Mouse (Mus musculus) layer of hippocampus, adult 18-20 months (tissue): ENCODE data around the gene Lgi2. TPM values are rescaled to one million over a fixed set of nuclear protein-coding genes. Genes with fewer than 3 reads are reported as not detected.

Experiments used
- DNase-seq, 2 experiments: peaks; one replicate each; pipeline ENCODE4 v3.0.0; 2022; ENCODE audit warnings: low spot score in 2 of 2
- total RNA-seq, 2 experiments: library from RNA; stranded (reverse); gene quantifications; 2 replicates each; pipeline ENCODE4 v1.2.3; 2021

The Lgi2 gene
- total RNA-seq, 2 experiments from 2014 or later: 20.8 to 24.3 TPM

DNA sequence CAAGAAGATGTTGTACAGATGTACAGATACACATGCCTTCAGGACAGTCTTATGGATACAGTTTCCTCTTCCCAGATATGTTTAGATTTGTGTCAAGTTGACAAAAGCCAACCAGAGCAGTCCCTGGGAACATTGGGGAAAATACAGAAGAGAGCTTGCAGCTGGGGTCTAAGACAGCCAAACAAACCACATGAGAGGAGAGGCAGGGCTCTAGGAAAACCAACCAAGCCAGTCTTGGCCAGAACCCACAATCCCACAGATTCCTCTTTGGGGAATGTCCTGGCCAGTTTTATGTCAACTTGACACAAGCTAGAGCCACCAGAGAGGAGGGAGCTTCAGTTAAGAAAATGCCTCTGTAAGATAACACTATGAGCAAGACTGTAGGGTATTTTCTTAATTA lies 26.8 kb downstream of the Lgi2 start:
- no peak for DNase-seq

DNA sequence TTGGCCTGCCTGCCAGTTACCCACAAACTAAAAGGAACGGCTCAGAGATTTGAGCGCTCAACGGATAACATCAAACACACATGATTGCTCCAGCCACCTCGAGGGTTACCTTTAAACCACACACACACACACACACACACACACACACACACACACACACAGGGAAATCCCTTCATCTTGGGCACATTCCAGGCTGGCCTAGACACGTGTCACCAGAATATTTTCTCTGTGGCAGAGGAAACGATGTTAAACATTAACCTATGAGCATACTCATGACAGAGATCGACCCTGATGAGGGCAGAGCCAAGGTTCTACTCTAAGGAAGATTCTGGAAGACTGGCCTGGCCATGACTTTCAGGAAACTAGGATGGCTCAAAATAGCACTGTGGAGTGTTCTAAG lies 29.2 kb downstream of the Lgi2 start:
- DNase-seq: no peak

- DNase-seq: no peak
These were observed 31.3 kb downstream of the Lgi2 start for GRCm38 (mm10) chr5:52534798-52535590.

DNA sequence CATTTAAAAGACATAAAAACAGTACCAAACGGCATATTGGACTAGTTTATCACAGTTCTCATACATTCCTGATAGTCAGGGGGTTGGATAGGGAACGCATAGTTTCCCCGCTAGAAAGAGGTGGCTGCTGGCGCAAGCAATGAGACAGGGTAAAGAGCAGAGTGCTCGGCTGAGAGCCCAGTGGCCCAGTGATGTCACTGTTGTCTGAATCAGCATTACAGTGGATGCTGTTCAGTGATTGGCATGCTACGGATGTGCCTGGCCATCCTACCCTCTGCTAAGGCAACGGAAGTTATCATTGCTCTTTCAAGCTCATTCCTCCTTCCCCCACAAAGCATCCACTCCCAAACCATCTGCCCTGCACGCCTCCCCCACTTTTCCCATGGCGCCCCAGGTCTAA lies 32.6 kb downstream of the Lgi2 start:
- no peak for DNase-seq

DNA sequence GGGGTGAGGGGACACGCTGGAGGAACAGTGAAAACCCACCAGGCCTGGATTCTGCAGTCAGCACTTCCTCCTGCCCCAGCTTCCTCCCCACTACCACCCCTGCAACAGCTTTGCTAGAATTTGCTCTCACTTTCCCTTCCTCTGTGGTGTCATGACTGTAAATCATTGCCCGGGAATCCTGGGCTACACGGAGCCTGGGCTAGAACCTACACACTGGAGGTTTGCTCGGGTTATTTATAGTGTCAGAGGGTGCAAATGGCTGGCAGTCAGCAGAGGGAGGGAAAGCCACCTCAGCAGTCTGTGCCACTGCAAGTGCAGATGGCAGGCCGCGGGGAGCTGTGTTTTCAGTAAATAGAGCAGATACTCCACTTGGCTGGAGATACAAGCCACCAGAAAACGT lies 37.7 kb downstream of the Lgi2 start:
- peak in 1 of 2 experiments; percentile 53 for DNase-seq

GRCm38 (mm10) chr5:52526324-52526986 lies 39.8 kb downstream of the Lgi2 start:
- no peak for DNase-seq

- DNase-seq: peak; percentile 44 to 65
These were observed 42.1 kb downstream of the Lgi2 start for GRCm38 (mm10) chr5:52524207-52524606.

- no peak for DNase-seq
These were observed 46.3 kb downstream of the Lgi2 start for GRCm38 (mm10) chr5:52519921-52520320.

GRCm38 (mm10) chr5:52516072-52516476 lies 50.2 kb downstream of the Lgi2 start:
- peak; percentile 24 to 39 for DNase-seq

GRCm38 (mm10) chr5:52515246-52516021 lies 50.8 kb downstream of the Lgi2 start:
- DNase-seq: peak; percentile 55 to 84

DNA sequence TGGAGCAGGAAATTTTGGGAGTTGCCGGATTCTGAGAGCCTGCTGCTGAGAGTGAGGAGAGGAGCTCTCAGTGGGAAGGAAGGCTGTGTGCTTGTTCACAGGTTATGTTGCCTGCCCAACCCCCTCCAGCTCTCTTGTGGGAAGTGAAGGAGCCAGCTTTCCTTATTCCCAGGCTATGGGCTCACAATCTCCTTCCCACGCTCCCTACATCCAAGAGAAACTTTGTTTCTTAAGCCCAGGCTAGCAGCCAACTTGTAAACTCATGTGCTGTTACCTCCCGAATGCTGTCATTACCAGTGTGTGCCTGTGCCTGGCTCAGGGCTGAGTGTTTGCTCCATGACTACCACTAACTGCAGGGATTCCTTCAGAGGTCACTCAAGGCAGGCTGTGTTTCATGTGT lies 55.2 kb downstream of the Lgi2 start:
- no peak for DNase-seq

GRCm38 (mm10) chr5:52509416-52509815 lies 56.8 kb downstream of the Lgi2 start:
- DNase-seq: no peak

- DNase-seq: peak in 1 of 2 experiments; percentile 37
These were observed 61.6 kb downstream of the Lgi2 start for GRCm38 (mm10) chr5:52504666-52505065.

- DNase-seq: peak; percentile 52 to 75
These were observed 62.1 kb downstream of the Lgi2 start for GRCm38 (mm10) chr5:52504148-52504547.

DNA sequence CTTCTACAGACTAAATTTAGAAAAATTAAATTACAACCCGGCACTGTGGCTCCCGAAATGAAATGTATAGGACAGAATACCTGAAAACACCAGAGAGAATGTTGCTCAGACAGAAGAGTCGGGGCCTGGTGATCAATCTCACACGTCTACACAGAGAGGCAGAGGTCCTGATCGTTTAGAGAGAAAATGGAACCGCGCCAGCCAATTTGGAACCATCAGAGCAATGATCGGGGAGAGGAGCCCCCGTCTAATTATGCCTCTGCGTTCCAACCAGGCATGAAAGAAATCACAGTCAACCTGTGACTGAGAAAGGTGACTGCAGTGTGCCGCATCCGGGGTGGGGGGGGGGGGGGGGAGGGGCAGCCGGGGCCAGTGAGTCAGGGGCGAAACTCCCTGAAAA lies 70.6 kb downstream of the Lgi2 start:
- DNase-seq: no peak

GRCm38 (mm10) chr5:52491496-52491895 lies 74.8 kb downstream of the Lgi2 start:
- DNase-seq: no peak

DNA sequence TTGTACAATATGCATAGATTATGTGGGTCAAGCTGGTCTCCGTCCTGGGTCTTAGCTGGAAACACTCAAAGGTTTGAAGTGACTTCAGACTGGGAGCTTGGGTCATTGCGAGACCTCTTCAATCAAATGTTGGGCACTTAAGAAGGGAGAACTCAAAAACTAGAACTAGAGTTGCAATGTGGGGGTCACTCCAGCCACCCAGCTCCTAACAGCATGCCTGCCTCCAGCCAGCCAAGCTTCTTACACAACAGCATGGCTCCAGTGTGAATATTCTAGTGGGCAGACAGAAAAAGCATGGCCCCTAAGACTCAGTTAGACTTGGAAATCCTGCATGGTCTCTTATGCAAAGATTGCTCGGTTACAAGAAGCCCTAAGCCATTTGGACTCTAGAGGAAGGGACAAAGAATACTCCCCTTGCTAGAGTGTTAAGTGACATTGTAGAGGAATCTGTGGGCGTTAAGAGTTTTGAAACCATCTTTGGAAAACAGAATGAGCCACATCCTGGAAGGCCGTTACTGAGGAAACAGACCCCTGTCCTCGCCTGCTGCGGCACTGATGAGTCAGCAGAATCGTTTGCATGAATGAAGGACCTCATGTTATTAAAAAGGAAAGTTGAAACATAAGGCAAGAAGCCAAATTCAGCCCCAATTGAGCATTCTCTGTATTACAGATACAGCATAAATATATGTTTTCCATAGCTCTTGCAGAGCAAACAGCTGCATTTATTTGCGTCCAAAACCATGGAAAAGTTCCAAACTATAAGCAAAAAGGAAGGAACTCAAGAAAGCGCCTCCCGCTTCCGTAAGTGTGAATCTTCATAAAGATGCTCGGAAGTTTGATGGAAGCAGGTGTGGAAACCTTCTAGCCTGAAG lies 78.5 kb downstream of the Lgi2 start:
- no peak for DNase-seq
